In the genomic region with DNA sequence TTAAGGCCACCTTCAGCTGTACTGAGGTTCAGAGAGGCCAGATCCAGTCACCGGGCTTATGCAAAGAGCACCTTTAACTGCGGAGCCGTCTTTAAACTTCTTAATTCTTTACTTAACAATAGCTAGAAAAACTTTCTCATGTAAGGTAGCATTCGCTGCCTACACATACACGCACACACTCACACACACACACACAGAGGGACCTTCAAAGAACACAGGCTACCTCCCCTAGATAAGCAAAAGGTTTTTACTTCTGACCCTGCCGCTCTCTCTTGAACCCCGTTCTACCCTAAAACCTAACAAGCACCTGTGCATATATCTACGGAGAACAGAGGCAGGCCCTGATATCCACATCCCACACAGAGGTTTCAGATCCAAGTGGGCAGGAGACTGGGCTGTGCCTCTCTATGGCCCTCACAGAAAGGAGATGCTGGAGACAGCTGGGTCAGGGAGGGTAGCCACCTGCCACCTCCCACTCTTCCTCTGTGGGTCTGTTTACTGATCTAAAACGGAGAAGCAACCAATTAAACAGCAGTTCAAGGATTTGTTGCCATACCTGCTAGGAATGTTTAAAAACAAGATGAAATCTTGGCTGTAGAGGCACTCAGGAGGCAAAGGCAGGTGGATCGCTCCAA, we compare ENCODE assay signal across 29 mouse cellular contexts.
DNase-seq lines count a peak whose midpoint lies in the region; ATAC-seq and TF ChIP-seq lines count a peak whose summit lies in the region.
"Had no signal": no experiment of that assay in that cellular context is flagged by ENCODE, and none has a peak within 500 bp of the region (broad histone marks: within the 10 kb centered on the region; RNA-seq: fewer than 3 reads in every experiment).

No protein-coding gene starts in this region.

- no peak overlapping the region for H3K4me2 ChIP-seq in kidney, embryonic 14.5 days (replicated peaks; ENCODE audit: low read depth, low read length)
- H3K4me2 ChIP-seq in myocyte (ENCODE audit: low read depth) = no peak overlapping the region
- H3K4me2 ChIP-seq: embryonic facial prominence, embryonic 13.5 days; forebrain, embryonic 13.5 days; heart, embryonic 11.5 days; hindbrain, embryonic 13.5 days had no signal

- no peak overlapping the region for H3K9ac ChIP-seq in kidney, embryonic 14.5 days (ENCODE audit: low read depth, low read length)
- H3K9ac ChIP-seq: embryonic facial prominence, embryonic 13.5 days; forebrain, embryonic 13.5 days; hindbrain, embryonic 13.5 days had no signal

- no peaks in the 10 kb centered on the region for H3K9me3 ChIP-seq in kidney, embryonic 14.5 days (ENCODE audit: control insufficient read depth, low read length)
- no peaks in the 10 kb centered on the region for H3K9me3 ChIP-seq in forebrain, embryonic 10.5 days
- H3K9me3 ChIP-seq: embryonic facial prominence, embryonic 10.5 days; embryonic facial prominence, embryonic 13.5 days; forebrain, embryonic 13.5 days; hindbrain, embryonic 10.5 days; hindbrain, embryonic 13.5 days had no signal

- no peak overlapping the region for H3ac ChIP-seq in myocyte (ENCODE audit: control insufficient read depth, insufficient read length)

- no peaks in the 10 kb centered on the region for H3K4me1 ChIP-seq in kidney, embryonic 14.5 days (ENCODE audit: control insufficient read depth, insufficient read depth, low read length)
- peaks cover 64% of the 10 kb centered on the region for H3K4me1 ChIP-seq in bone marrow macrophage, adult 2 months (ENCODE audit: control insufficient read depth, insufficient read depth, low read length)
- 0 out of 2 replicates have a peak, but pooled peaks cover 2% of the 10 kb centered on the region for H3K4me1 ChIP-seq in forebrain, embryonic 10.5 days
- H3K4me1 ChIP-seq: forebrain, embryonic 13.5 days; hindbrain, embryonic 10.5 days; hindbrain, embryonic 13.5 days had no signal

- H3K27ac ChIP-seq in kidney, embryonic 14.5 days (ENCODE audit: low read depth, low read length) = no peak overlapping the region
- peak overlapping the region; percentile 75 for H3K27ac ChIP-seq in bone marrow macrophage, adult 2 months (ENCODE audit: insufficient read depth, low read depth, low read length)
- no peak overlapping the region for H3K27ac ChIP-seq in forebrain, embryonic 10.5 days
- H3K27ac ChIP-seq: embryonic facial prominence, embryonic 10.5 days; embryonic facial prominence, embryonic 13.5 days; forebrain, embryonic 13.5 days; gastrocnemius, adult 2 months; hindbrain, embryonic 10.5 days; hindbrain, embryonic 13.5 days had no signal

- DNase-seq in kidney, postnatal 10 days = no peak
- DNase-seq in forebrain, embryonic 10.5 days (ENCODE audit: extremely low spot score, low spot score) = no peak
- DNase-seq in Muller cell, postnatal 12 days (ENCODE audit: inconsistent ontology term) = no peak
- DNase-seq: adrenal gland, adult 2 months; adrenal gland, postnatal 14 days; B cell, adult 2 months; cerebellum, adult 11-12 months; cerebellum, adult 8-10 months; cerebellum, postnatal 10 days; cerebellum, postnatal 36 days; embryo, embryonic 11 days; gastrocnemius, adult 2 months; gastrocnemius, postnatal 14 days had no signal

- no peak for TF ChIP-seq CTCF in bone marrow macrophage, adult 2 months (IDR thresholded peaks at IDR 0.05; ENCODE audit: low read depth, low read length)

- ATAC-seq in kidney, embryonic 14.5 days (ENCODE audit: low FRiP score, low TSS enrichment) = peak; percentile 28; the same call in 1 of the 2 replicates
- ATAC-seq: forebrain, embryonic 13.5 days; forebrain, embryonic 16.5 days; hindbrain, embryonic 16.5 days; inflammation-experienced regulatory T-cells, adult 6 months; intestine, embryonic 16.5 days had no signal

- no peaks in the 10 kb centered on the region for H3K27me3 ChIP-seq in kidney, embryonic 14.5 days (ENCODE audit: control insufficient read depth, insufficient read depth, low read length)
- H3K27me3 ChIP-seq in myocyte (ENCODE audit: control insufficient read depth, insufficient read depth, insufficient read length) = no peaks in the 10 kb centered on the region
- H3K27me3 ChIP-seq in forebrain, embryonic 10.5 days (ENCODE audit: poor library complexity, severe bottlenecking) = no peaks in the 10 kb centered on the region
- H3K27me3 ChIP-seq: CH12.LX; embryonic facial prominence, embryonic 13.5 days; forebrain, embryonic 13.5 days; hindbrain, embryonic 13.5 days had no signal

- TF ChIP-seq POLR2A in bone marrow macrophage, adult 2 months (IDR thresholded peaks at IDR 0.05; ENCODE audit: borderline replicate concordance, low read depth, low read length) = no peak
- TF ChIP-seq POLR2A in myocyte (IDR thresholded peaks at IDR 0.05; ENCODE audit: insufficient read length, low read depth) = no peak

- WGBS in kidney, embryonic 14.5 days = 79% methylated on average over 10 of the region's 10 CpGs
- WGBS in forebrain, embryonic 10.5 days = 91% methylated on average over 10 of the region's 10 CpGs

- no peaks in the 10 kb centered on the region for H3K36me3 ChIP-seq in kidney, embryonic 14.5 days (ENCODE audit: control insufficient read depth, insufficient read depth, low read length)
- H3K36me3 ChIP-seq in myocyte (ENCODE audit: control insufficient read depth, insufficient read depth) = no peaks in the 10 kb centered on the region
- H3K36me3 ChIP-seq in forebrain, embryonic 10.5 days (replicated peaks) = no peaks in the 10 kb centered on the region
- H3K36me3 ChIP-seq: embryonic facial prominence, embryonic 10.5 days; embryonic facial prominence, embryonic 13.5 days; G1E; hindbrain, embryonic 10.5 days; hindbrain, embryonic 13.5 days had no signal

- no peak overlapping the region for H3K4me3 ChIP-seq in kidney, embryonic 14.5 days (ENCODE audit: low read length)
- H3K4me3 ChIP-seq in bone marrow macrophage, adult 2 months (ENCODE audit: insufficient read depth, low read length) = no peak overlapping the region
- H3K4me3 ChIP-seq in myocyte = no peak overlapping the region
- H3K4me3 ChIP-seq in forebrain, embryonic 10.5 days = no peak overlapping the region
- H3K4me3 ChIP-seq: embryonic facial prominence, embryonic 10.5 days; embryonic facial prominence, embryonic 13.5 days; erythroblast, embryonic 14.5 days; forebrain, embryonic 13.5 days; gastrocnemius, adult 2 months; hindbrain, embryonic 10.5 days; hindbrain, embryonic 13.5 days had no signal

- H3K79me2 ChIP-seq in myocyte (ENCODE audit: control insufficient read depth, insufficient read depth) = no peaks in the 10 kb centered on the region

TF ChIP-seq in myocyte, 11 proteins besides CTCF, POLR2A, EP300 and RAD21:
- no peak for TF ChIP-seq E2F4 (IDR thresholded peaks at IDR 0.05; ENCODE audit: insufficient read depth)
- TF ChIP-seq MYOD1 (IDR thresholded peaks at IDR 0.05; ENCODE audit: control insufficient read depth in 1 of 3, insufficient read length in 2 of 3, low read depth in 2 of 3) = peak in 2 of 3 experiments; percentile 30 to 92
- TF ChIP-seq POLR2AphosphoS2 (IDR thresholded peaks at IDR 0.05; ENCODE audit: insufficient read length, low read depth) = no peak
- no peak for TF ChIP-seq TCF3 (IDR thresholded peaks at IDR 0.05; ENCODE audit: insufficient read length, low read depth)
- TF ChIP-seq TCF12 (IDR thresholded peaks at IDR 0.05; ENCODE audit: insufficient read depth, poor library complexity, severe bottlenecking) = peak; percentile 13
- peak in 1 of 3 experiments; percentile 76 for TF ChIP-seq MYOG (IDR thresholded peaks at IDR 0.05; ENCODE audit: control insufficient read depth in 1 of 3, insufficient read depth in 1 of 3, insufficient read length in 2 of 3, low read depth in 2 of 3)
- no peak for TF ChIP-seq CEBPB (IDR thresholded peaks at IDR 0.05; ENCODE audit: insufficient read depth, poor library complexity, severe bottlenecking)
- TF ChIP-seq REST (IDR thresholded peaks at IDR 0.05; ENCODE audit: insufficient read depth, insufficient read length) = no peak
- no peak for TF ChIP-seq MAX (IDR thresholded peaks at IDR 0.05; ENCODE audit: low read depth)
- TF ChIP-seq USF1 (IDR thresholded peaks at IDR 0.05; ENCODE audit: low read depth) = no peak
- TF ChIP-seq SRF (IDR thresholded peaks at IDR 0.05; ENCODE audit: control insufficient read depth, insufficient read length, low read depth) = no peak
